Mouse (Mus musculus): ENCODE data around the gene Olfr1555-ps1.

GRCm38 (mm10) chr19:12200334-12200733, 30.4 kb upstream of the Olfr1555-ps1 start, which contains the start of gene Olfr1431:
- TF ChIP-seq CTCF (IDR thresholded peaks at IDR 0.05; ENCODE audit: borderline replicate concordance, extremely low read depth, insufficient read depth, insufficient read length) (no peak), POLR2A (IDR thresholded peaks at IDR 0.05; ENCODE audit: borderline replicate concordance, extremely low read depth, insufficient read depth, insufficient read length, poor library complexity, severe bottlenecking) (no peak)
